Mouse (Mus musculus) gastrocnemius, postnatal 10 days (tissue): ENCODE results near the gene Rtn3. TPM values are rescaled to one million over a fixed set of nuclear protein-coding genes. Genes with fewer than 3 reads are reported as not detected.
"Not testable (repeated sequence)": the region's sequence is repeated elsewhere in the genome, so short reads cannot be mapped to it uniquely, and the experiment has no call there.

Source experiments
- DNase-seq: peaks from one replicate; pipeline ENCODE4 v3.0.0; 2021; ENCODE audit warnings: mixed read lengths
- total RNA-seq, 2 experiments: library from RNA; stranded (reverse); gene quantifications; 2 replicates each; pipeline ENCODE4 v1.2.3; 2021

Rtn3 gene
- total RNA-seq, 2 experiments from 2014 or later, result 50.5 to 55.1 TPM

- no peak for DNase-seq
Observed at GRCm38 (mm10) chr19:7422656-7423027, 60.4 kb downstream of the Rtn3 start.

- peak; percentile 54 for DNase-seq
Observed at GRCm38 (mm10) chr19:7421602-7422591, 61.2 kb downstream of the Rtn3 start.

- no peak for DNase-seq
Observed at GRCm38 (mm10) chr19:7420841-7421601, 62.1 kb downstream of the Rtn3 start.

GRCm38 (mm10) chr19:7420108-7420507 lies 63.0 kb downstream of the Rtn3 start:
- DNase-seq, result no peak

- no peak for DNase-seq
Observed at GRCm38 (mm10) chr19:7419134-7419533, 63.9 kb downstream of the Rtn3 start.

GRCm38 (mm10) chr19:7417911-7418849 lies 64.9 kb downstream of the Rtn3 start:
- peak; percentile 88 for DNase-seq

- DNase-seq, result peak; percentile 75
Observed at GRCm38 (mm10) chr19:7416834-7417735, 66.0 kb downstream of the Rtn3 start, which contains the start of gene 2700081O15Rik. TSS of gene 2700081O15Rik (plus strand) at chr19:7417625.

GRCm38 (mm10) chr19:7415916-7416833 lies 66.9 kb downstream of the Rtn3 start:
- DNase-seq, result no peak

- no peak for DNase-seq
Observed at GRCm38 (mm10) chr19:7412361-7412760, 70.7 kb downstream of the Rtn3 start.

- peak; percentile 12 for DNase-seq
Observed at GRCm38 (mm10) chr19:7404623-7405229, 78.4 kb downstream of the Rtn3 start.

GRCm38 (mm10) chr19:7400635-7401034 lies 82.4 kb downstream of the Rtn3 start:
- no peak for DNase-seq

- DNase-seq, result not testable (repeated sequence)
Observed at GRCm38 (mm10) chr19:7398898-7399297, 84.2 kb downstream of the Rtn3 start.

- peak; percentile 64 for DNase-seq
Observed at GRCm38 (mm10) chr19:7396867-7397826, 85.9 kb downstream of the Rtn3 start.

- DNase-seq, result no peak
Observed at GRCm38 (mm10) chr19:7388488-7388887, 94.6 kb downstream of the Rtn3 start.

- no peak for DNase-seq
Observed at GRCm38 (mm10) chr19:7386042-7386441, 97.0 kb downstream of the Rtn3 start.

GRCm38 (mm10) chr19:7382903-7383865 lies 99.9 kb downstream of the Rtn3 start, which contains the start of gene Spindoc:
TSS of gene Spindoc (minus strand) at chr19:7382994.
- DNase-seq, result peak; percentile 99
